In the genomic region with DNA sequence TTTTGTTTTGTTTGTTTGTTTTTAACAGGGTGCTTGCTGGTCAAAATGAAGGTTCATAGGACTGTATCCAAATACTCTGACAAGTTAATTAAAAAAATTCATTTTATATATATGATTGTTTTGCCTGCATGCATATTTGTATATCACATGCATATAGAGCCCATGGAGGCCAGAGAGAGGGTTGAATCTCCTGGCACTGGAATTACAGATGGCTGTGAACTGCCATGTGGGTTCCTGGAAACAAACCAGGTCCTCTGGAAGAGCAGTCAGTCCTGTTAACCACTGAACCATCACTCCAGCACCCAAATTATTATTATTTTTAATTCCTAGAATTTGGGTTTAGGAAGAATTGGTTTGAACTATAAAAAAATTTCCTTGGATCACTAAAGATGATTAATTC, we compare ENCODE assay signal across 9 mouse cellular contexts. TPM values are rescaled to one million over a fixed set of nuclear protein-coding genes. Genes with fewer than 3 reads are reported as not detected.
"Had no signal": no experiment of that assay in that cellular context is flagged by ENCODE, and none has a peak within 500 bp of the region (broad histone marks: within the 10 kb centered on the region; RNA-seq: fewer than 3 reads in every experiment).

No protein-coding gene starts in this region.

- DNase-seq: liver, embryonic 13.5 days had no signal

- H3K36me3 ChIP-seq: liver, embryonic 13.5 days; midbrain, embryonic 12.5 days; midbrain, embryonic 15.5 days; neural tube, embryonic 13.5 days; stomach, embryonic 15.5 days had no signal

- H3K27me3 ChIP-seq: midbrain, embryonic 12.5 days; midbrain, embryonic 15.5 days; neural tube, embryonic 13.5 days; stomach, embryonic 15.5 days had no signal

RNA-seq across cellular contexts. Expression of a gene that starts 30.2 kb away (rescaled TPM):
- total RNA-seq: layer of hippocampus, adult 2 months; layer of hippocampus, postnatal 25 days; left cerebral cortex, adult 18-20 months; left cerebral cortex, postnatal 36 days had no signal

RNA-seq across cellular contexts. Expression of a gene that starts 56.6 kb away (rescaled TPM):
- total RNA-seq: left cerebral cortex, postnatal 36 days had no signal
